Mouse (Mus musculus) effector memory CD4-positive, alpha-beta T cell, adult 7 months (primary cell): ENCODE measurements around the gene Zfp513. TPM values are rescaled to one million over a fixed set of nuclear protein-coding genes. Genes with fewer than 3 reads are reported as not detected.

Source experiments
- polyA plus RNA-seq: library from polyadenylated mRNA; unstranded; fragments of 100-300 nt; shearing (Covaris generic); gene quantifications from one replicate; pipeline ENCODE4 v1.2.1, GENCODE M21; 2017

Gene Zfp513
- 26.7 TPM for polyA plus RNA-seq

GRCm38 (mm10) chr5:31201742-31202590, at the start of gene Zfp513:
TSS of gene Zfp513 (minus strand) at chr5:31202303.

GRCm38 (mm10) chr5:31251541-31252101, 49.5 kb upstream of the Zfp513 start, which contains the start of gene Krtcap3:
TSS of gene Krtcap3 (plus strand) at chr5:31251691.

DNA sequence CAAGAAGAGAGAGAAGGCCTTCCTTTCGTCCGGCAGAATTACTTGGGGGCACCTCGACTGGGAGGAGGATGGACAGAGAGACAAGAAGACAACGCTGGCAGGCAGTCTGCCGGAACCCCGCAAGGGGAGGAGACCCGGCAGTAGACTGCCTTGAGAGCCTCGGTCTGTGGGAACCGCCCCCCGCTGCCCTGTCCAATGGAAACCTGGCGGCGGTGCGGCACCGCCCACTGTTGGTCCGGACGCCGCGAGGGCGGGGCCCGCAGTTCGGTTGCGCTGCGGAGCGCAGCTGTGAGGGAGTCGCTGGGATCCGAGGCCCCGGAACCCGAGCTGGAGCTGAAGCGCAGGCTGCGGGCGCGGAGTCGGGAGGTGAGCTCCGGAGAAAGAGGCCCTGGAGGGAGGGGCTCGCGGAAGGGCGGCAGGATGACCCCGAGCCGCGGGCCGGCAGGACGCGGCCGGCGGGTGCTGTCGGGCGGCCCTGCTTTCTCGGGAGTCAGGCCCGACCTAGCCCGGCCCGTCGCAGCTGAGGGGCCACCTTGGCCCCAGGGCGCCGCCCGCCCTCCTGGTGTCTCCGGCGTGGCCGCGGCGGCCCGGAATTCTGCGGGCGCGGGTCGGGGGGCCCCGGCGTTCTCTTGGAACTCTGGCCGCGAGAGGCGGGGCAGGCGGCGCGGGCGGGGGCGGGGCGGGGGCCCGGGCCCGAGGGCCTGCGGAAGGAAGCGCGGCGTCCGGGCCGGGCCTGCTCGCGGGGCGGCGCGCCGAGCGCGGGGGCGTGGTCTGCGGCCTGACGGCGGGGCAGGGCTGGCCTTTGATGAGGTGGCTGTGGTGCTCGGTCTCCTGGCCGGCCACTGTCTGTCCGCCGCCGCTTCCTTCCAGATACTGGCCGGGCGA, 38.8 kb upstream of the Zfp513 start, which contains the start of the genes Nrbp1 and Gm9970:
TSS of gene Nrbp1 (plus strand) at position 228 of the 885 bp plus-strand sequence.
TSS of gene Gm9970 (minus strand) at position 596 of the 885 bp plus-strand sequence.

GRCm38 (mm10) chr5:31220448-31221303, 18.6 kb upstream of the Zfp513 start, which contains the start of gene Ppm1g:
TSS of gene Ppm1g (minus strand) at chr5:31220687.

GRCm38 (mm10) chr5:31192939-31193630, 9.0 kb downstream of the Zfp513 start, which contains the start of the genes Snx17 and Eif2b4:
TSS of gene Snx17 (plus strand) at chr5:31193227.
TSS of gene Eif2b4 (minus strand) at chr5:31193430.

DNA sequence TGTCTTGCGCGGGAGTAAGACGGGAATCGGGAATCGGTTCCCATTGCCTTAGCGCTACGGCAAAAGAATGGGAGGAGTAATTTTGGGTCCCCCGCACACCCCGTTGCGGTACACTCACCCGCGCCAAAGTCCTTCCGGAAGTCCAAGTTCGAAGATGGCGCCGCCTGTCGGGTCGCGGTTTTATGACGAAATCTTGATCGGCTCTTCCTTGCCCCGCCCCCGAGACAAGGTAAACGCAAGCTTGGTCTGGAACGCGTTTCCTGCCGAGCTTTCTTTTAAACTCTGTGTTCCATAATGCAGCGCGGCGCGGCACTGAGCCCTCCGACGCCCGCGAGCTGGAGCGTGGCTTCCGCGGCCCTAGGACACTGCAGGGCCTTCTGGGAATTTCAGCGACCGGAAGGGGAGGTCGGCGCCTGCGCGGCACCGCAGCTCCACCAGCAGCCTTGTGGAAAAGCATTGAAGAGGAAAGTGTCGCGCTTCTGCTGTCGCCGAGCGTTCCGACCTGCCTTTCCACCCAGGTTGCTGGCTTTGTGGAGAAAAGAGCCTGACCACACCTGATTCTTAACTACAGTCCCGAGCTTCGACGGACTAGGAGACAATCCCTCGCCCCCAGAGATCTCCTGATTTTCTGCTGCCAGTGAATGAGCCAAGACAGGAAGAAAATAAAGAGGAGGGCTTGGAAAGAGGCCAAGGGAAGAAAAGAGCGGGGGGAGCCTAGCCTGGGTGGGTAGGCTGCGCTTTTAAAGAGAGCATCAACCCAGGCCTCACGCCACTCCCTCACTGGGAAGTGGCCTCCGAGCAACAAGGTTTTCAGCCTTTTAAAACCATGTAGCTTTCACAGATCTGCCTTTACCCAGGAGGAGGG, 22.1 kb downstream of the Zfp513 start, which contains the start of the genes Gm29609 and Gtf3c2:
TSS of gene Gm29609 (minus strand) at position 146 of the 865 bp plus-strand sequence.
TSS of gene Gtf3c2 (minus strand) at position 379 of the 865 bp plus-strand sequence.

GRCm38 (mm10) chr5:31154152-31154553, 48.0 kb downstream of the Zfp513 start, which contains the start of gene Mpv17:
TSS of gene Mpv17 (minus strand) at chr5:31154251.

Other genes starting within 250 kb of the Zfp513 start
- gene Preb, start 241.9 kb downstream of the Zfp513 start, polyA plus RNA-seq = 193 TPM
- gene Tcf23, start 233.6 kb downstream of the Zfp513 start, polyA plus RNA-seq = 0.18 TPM
- 54.6 TPM for gene Atraid, start 154.0 kb downstream of the Zfp513 start, polyA plus RNA-seq
- gene Slc5a6, start 153.4 kb downstream of the Zfp513 start, polyA plus RNA-seq = 5.9 TPM
- 19.3 TPM for gene Cad, start 147.5 kb downstream of the Zfp513 start, polyA plus RNA-seq
- not detected for gene Dnajc5g, start 96.0 kb downstream of the Zfp513 start, polyA plus RNA-seq
- gene Slc30a3, start 94.1 kb downstream of the Zfp513 start, polyA plus RNA-seq = 0.22 TPM
- gene Trim54, start 85.6 kb downstream of the Zfp513 start, polyA plus RNA-seq = not detected
- not detected for gene Ucn, start 63.5 kb downstream of the Zfp513 start, polyA plus RNA-seq
- 22.2 TPM for gene Mpv17, start 48.1 kb downstream of the Zfp513 start, polyA plus RNA-seq
- gene Gm29609, start 22.4 kb downstream of the Zfp513 start, polyA plus RNA-seq = 0.72 TPM
- 85.8 TPM for gene Gtf3c2, start 22.2 kb downstream of the Zfp513 start, polyA plus RNA-seq
- 84.4 TPM for gene Snx17, start 9.1 kb downstream of the Zfp513 start, polyA plus RNA-seq
- 33.5 TPM for gene Eif2b4, start 8.9 kb downstream of the Zfp513 start, polyA plus RNA-seq
- 154 TPM for gene Ppm1g, start 18.4 kb upstream of the Zfp513 start, polyA plus RNA-seq
- 252 TPM for gene Nrbp1, start 38.6 kb upstream of the Zfp513 start, polyA plus RNA-seq
- gene Gm9970, start 38.9 kb upstream of the Zfp513 start, polyA plus RNA-seq = not detected
- 29.2 TPM for gene Krtcap3, start 49.4 kb upstream of the Zfp513 start, polyA plus RNA-seq
- gene Ift172, start 88.8 kb upstream of the Zfp513 start, polyA plus RNA-seq = 11.4 TPM
- 3.8 TPM for gene Fndc4, start 93.8 kb upstream of the Zfp513 start, polyA plus RNA-seq
- gene Gckr, start 95.1 kb upstream of the Zfp513 start, polyA plus RNA-seq = 0.80 TPM